Mouse (Mus musculus): ENCODE measurements around the gene Timm13. TPM values are rescaled to one million over a fixed set of nuclear protein-coding genes. Genes with fewer than 3 reads are reported as not detected.

The Timm13 gene
- polyA plus RNA-seq, 1 experiment from 2014 or later, result 306 TPM

- peak within 1 kb of the TSS; percentile 61; the same call in 1 of the 2 replicates for H3K27ac ChIP-seq
- peaks cover 30% of the 10 kb centered on the region for H3K36me3 ChIP-seq
- peak within 1 kb of the TSS; percentile 94 for H3K9ac ChIP-seq
- under 1% methylated on average over 75 of the region's 81 CpGs for WGBS
- H3K27me3 ChIP-seq, result no peaks in the 10 kb centered on the region
- H3K9me3 ChIP-seq, result no peaks in the 10 kb centered on the region
- ATAC-seq (ENCODE audit: low FRiP score, low read depth), result peak; percentile 84
- peaks cover 35% of the 10 kb centered on the region for H3K4me1 ChIP-seq
- peak within 1 kb of the TSS; percentile 99 for H3K4me2 ChIP-seq (replicated peaks)
- H3K4me3 ChIP-seq, result peak within 1 kb of the TSS; percentile 97
These were observed 45.6 kb downstream of the Timm13 start, which contains the start of the genes Lsm7 and Sppl2b for GRCm38 (mm10) chr10:80854913-80855748. Gene Lsm7 (minus strand): TSS chr10:80855209. Gene Sppl2b (plus strand): TSS chr10:80855275.

Other genes with a start within 250 kb of the Timm13 start
- 77.8 and 83.5 TPM in 2 replicates for gene Btbd2, start 243.9 kb downstream of the Timm13 start, polyA plus RNA-seq (2015; fragmentation: Nextera tagmentation; extraction: Ambion mirVana)
- gene Mknk2, start 222.9 kb downstream of the Timm13 start, polyA plus RNA-seq (2015; fragmentation: Nextera tagmentation; extraction: Ambion mirVana), result 86.1 and 87.8 TPM in 2 replicates
- gene Mob3a, start 199.0 kb downstream of the Timm13 start, polyA plus RNA-seq (2015; fragmentation: Nextera tagmentation; extraction: Ambion mirVana), result 55.3 and 55.7 TPM in 2 replicates
- 24.2 and 25.6 TPM in 2 replicates for gene Izumo4, start 198.8 kb downstream of the Timm13 start, polyA plus RNA-seq (2015; fragmentation: Nextera tagmentation; extraction: Ambion mirVana)
- gene Ap3d1, start 158.7 kb downstream of the Timm13 start, polyA plus RNA-seq (2015; fragmentation: Nextera tagmentation; extraction: Ambion mirVana), result 74.5 and 80.0 TPM in 2 replicates
- 19.2 and 20.2 TPM in 2 replicates for gene Dot1l, start 145.8 kb downstream of the Timm13 start, polyA plus RNA-seq (2015; fragmentation: Nextera tagmentation; extraction: Ambion mirVana)
- gene Sf3a2, start 102.8 kb downstream of the Timm13 start, polyA plus RNA-seq (2015; fragmentation: Nextera tagmentation; extraction: Ambion mirVana), result 73.0 and 77.4 TPM in 2 replicates
- gene Plekhj1, start 102.3 kb downstream of the Timm13 start, polyA plus RNA-seq (2015; fragmentation: Nextera tagmentation; extraction: Ambion mirVana), result 127 and 128 TPM in 2 replicates
- gene Amh, start 95.7 kb downstream of the Timm13 start, polyA plus RNA-seq (2015; fragmentation: Nextera tagmentation; extraction: Ambion mirVana), result not detected in 2 replicates
- gene Jsrp1, start 87.5 kb downstream of the Timm13 start, polyA plus RNA-seq (2015; fragmentation: Nextera tagmentation; extraction: Ambion mirVana), result 4.5 and 5.2 TPM in 2 replicates
- gene Oaz1, start 74.3 kb downstream of the Timm13 start, polyA plus RNA-seq (2015; fragmentation: Nextera tagmentation; extraction: Ambion mirVana), result 1,885 and 1,910 TPM in 2 replicates
- gene Lingo3, start 56.9 kb downstream of the Timm13 start, polyA plus RNA-seq (2015; fragmentation: Nextera tagmentation; extraction: Ambion mirVana), result 0.92 and 1.3 TPM in 2 replicates
- gene Lsm7, start 45.8 kb downstream of the Timm13 start, polyA plus RNA-seq (2015; fragmentation: Nextera tagmentation; extraction: Ambion mirVana), result 310 and 314 TPM in 2 replicates
- 49.0 and 54.1 TPM in 2 replicates for gene Sppl2b, start 45.7 kb downstream of the Timm13 start, polyA plus RNA-seq (2015; fragmentation: Nextera tagmentation; extraction: Ambion mirVana)
- 0.06 and 0.08 TPM in 2 replicates for gene Tmprss9, start 29.1 kb downstream of the Timm13 start, polyA plus RNA-seq (2015; fragmentation: Nextera tagmentation; extraction: Ambion mirVana)
- 54.6 and 63.2 TPM in 2 replicates for gene Lmnb2, start 17.3 kb upstream of the Timm13 start, polyA plus RNA-seq (2015; fragmentation: Nextera tagmentation; extraction: Ambion mirVana)
- gene Gadd45b, start 29.1 kb upstream of the Timm13 start, polyA plus RNA-seq (2015; fragmentation: Nextera tagmentation; extraction: Ambion mirVana), result 32.3 and 32.7 TPM in 2 replicates
- 7.4 and 9.0 TPM in 2 replicates for gene Gng7, start 114.0 kb upstream of the Timm13 start, polyA plus RNA-seq (2015; fragmentation: Nextera tagmentation; extraction: Ambion mirVana)
- 0.15 and 0.33 TPM in 2 replicates for gene Diras1, start 124.7 kb upstream of the Timm13 start, polyA plus RNA-seq (2015; fragmentation: Nextera tagmentation; extraction: Ambion mirVana)
- 19.2 and 20.0 TPM in 2 replicates for gene Slc39a3, start 136.5 kb upstream of the Timm13 start, polyA plus RNA-seq (2015; fragmentation: Nextera tagmentation; extraction: Ambion mirVana)
- gene Sgta, start 159.2 kb upstream of the Timm13 start, polyA plus RNA-seq (2015; fragmentation: Nextera tagmentation; extraction: Ambion mirVana), result 227 and 231 TPM in 2 replicates
- gene Thop1, start 169.1 kb upstream of the Timm13 start, polyA plus RNA-seq (2015; fragmentation: Nextera tagmentation; extraction: Ambion mirVana), result 58.4 and 62.0 TPM in 2 replicates
- 0.18 and 0.60 TPM in 2 replicates for gene Creb3l3, start 197.9 kb upstream of the Timm13 start, polyA plus RNA-seq (2015; fragmentation: Nextera tagmentation; extraction: Ambion mirVana)
- 192 and 197 TPM in 2 replicates for gene Map2k2, start 204.9 kb upstream of the Timm13 start, polyA plus RNA-seq (2015; fragmentation: Nextera tagmentation; extraction: Ambion mirVana)
- 22.5 and 22.6 TPM in 2 replicates for gene Zbtb7a, start 234.3 kb upstream of the Timm13 start, polyA plus RNA-seq (2015; fragmentation: Nextera tagmentation; extraction: Ambion mirVana)

Measured in limb, embryonic 13.5 days (tissue).